Mouse (Mus musculus) left cerebral cortex, postnatal 14 days (tissue): ENCODE data around the gene Slc33a1. TPM values are rescaled to one million over a fixed set of nuclear protein-coding genes. Genes with fewer than 3 reads are reported as not detected.

Experiments used
- DNase-seq, 2 experiments: peaks; one replicate each; pipeline ENCODE4 v3.0.0; 2021 to 2022; ENCODE audit warnings: low spot score in 2 of 2, mixed read lengths in 1 of 2
- intact Hi-C: fragments of 180-260 bp; cut with DNase I; formaldehyde crosslinking; loops from one replicate; pipeline ENCODE4 v1.15.1; 2025
- total RNA-seq, 2 experiments: library from RNA; stranded (reverse); gene quantifications; 2 replicates each; pipeline ENCODE4 v1.2.3; 2021

The Slc33a1 gene
- total RNA-seq, 2 experiments from 2014 or later, result 26.4 to 27.1 TPM

GRCm38 (mm10) chr3:63899309-63899695, 65.3 kb downstream of the Slc33a1 start, which contains the start of gene Plch1:
Gene Plch1, minus strand, starts transcription at chr3:63899472.
- DNase-seq, result peak; percentile 46 to 57
- intact Hi-C loops, result no loop called here

DNA sequence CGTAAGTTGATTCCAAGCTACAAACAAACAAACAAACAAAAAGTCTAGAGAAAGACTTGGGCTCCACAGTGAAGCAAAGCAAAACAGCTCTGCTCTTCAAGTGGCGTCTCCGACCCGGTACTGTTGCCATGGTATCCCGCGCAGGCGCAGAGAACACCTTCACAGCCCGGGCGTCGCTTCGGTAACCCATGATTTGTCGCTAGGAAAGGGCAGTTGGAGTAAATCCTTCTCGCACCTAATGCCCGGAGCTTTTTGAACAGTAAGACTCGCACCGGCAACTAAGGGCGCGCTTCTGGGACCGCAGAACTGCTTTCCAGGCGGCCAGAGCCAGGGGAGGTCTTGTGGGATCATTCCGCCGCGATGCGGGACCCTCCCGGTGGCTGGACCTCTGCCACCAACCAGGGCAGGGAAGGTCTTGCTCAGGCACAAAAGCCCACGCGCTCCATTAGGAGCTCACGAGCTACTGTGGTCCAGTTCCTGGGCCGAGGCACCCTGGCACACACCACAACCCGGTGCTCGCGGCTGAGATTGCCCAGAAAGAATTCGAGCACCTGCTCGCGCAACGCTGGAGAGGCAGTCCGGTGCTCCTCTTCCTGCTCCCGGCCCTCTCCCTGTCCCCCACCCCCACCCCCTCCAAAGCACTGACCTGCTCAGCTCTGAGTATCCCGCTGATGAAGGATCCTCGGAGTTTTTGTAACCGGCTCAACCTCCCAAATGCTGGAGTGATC, 65.8 kb downstream of the Slc33a1 start:
- DNase-seq, result peak; percentile 83 to 87
- intact Hi-C loops, result no loop called here

DNA sequence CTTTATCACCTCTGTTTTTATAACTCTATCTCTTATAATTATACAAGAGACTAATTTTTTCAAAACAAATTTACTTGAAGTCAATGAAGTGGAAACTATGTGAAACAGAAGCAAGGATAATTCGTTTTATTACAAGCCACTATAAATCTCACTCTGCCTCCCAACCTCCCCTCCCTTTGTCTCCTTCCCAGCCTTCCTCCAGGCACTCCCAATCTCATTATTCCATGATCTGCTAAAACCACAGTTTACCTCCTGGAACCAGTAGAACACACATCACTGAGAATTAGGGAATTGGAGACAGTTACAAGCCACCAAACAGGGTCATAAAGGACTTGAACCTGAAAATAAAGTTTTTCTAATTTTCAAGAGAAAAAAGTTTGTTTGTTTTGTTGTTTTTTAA, 67.4 kb downstream of the Slc33a1 start:
- intact Hi-C loops, result no loop called here
- no peak for DNase-seq

GRCm38 (mm10) chr3:63896303-63896702, 68.3 kb downstream of the Slc33a1 start:
- DNase-seq, result no peak
- intact Hi-C loops, result no loop called here

DNA sequence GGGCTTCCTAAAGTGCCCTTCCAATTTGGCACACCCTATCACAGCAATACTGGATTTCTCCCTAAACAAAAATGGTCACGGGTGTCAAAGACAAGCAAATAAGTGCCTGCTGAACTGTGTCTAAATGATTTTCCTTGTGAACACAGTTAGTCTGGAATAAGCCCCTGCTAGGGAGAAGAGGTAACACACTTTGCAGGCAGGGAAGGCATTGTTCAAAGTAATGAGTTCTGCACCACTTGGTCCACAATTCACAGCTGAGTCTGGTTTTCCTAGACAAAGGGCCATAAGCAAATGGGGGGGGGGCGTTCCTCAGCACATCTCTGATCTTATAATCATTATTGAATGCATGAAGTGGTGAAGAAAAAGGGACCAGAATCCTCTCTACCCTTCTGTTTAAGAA, 68.8 kb downstream of the Slc33a1 start:
- intact Hi-C loops, result no loop called here
- no peak for DNase-seq

GRCm38 (mm10) chr3:63893677-63894076, 70.9 kb downstream of the Slc33a1 start:
- DNase-seq, result no peak
- intact Hi-C loops, result no loop called here

- intact Hi-C loops, result no loop called here
- peak in 1 of 2 experiments; percentile 28 for DNase-seq
Measured at GRCm38 (mm10) chr3:63892154-63892553, 72.4 kb downstream of the Slc33a1 start.

Other genes with a start within 250 kb of the Slc33a1 start
- 1 to 10 TPM; 6.0 to 8.4 TPM for gene Plch1, start 65.3 kb downstream of the Slc33a1 start, total RNA-seq
- 10 to 100 TPM; 11.3 to 11.9 TPM for gene E130311K13Rik, start 35.3 kb downstream of the Slc33a1 start, total RNA-seq
- 10 to 100 TPM; 39.1 to 40.8 TPM for gene Gmps, start 11.3 kb upstream of the Slc33a1 start, total RNA-seq
- under 1 TPM; 0.34 to 0.44 TPM for gene Vmn2r1, start 116.8 kb upstream of the Slc33a1 start, total RNA-seq
- gene Vmn2r2, start 177.2 kb upstream of the Slc33a1 start, total RNA-seq, result not detected